Mouse (Mus musculus) testis, postnatal 14 days (tissue): ENCODE data around the gene Vps53.
A peak's percentile ranks its signal among the peaks of the same experiment; 100 is the strongest.
"Not testable (repeated sequence)": the region's sequence is repeated elsewhere in the genome, so short reads cannot be mapped to it uniquely, and the experiment has no call there.

Experiments
- DNase-seq: peaks from one replicate; pipeline ENCODE4 v3.0.0; 2021; ENCODE audit warnings: low spot score

The Vps53 gene

GRCm38 (mm10) chr11:76179495-76180145, at the start of gene Vps53, which contains the start of gene Fam57a:
Gene Vps53, minus strand, starts transcription at chr11:76179647.
Gene Fam57a, plus strand, starts transcription at chr11:76179671.
- peak; percentile 92 for DNase-seq

GRCm38 (mm10) chr11:76225051-76225450, 45.6 kb upstream of the Vps53 start:
- no peak for DNase-seq

GRCm38 (mm10) chr11:76224631-76225030, 45.2 kb upstream of the Vps53 start:
- DNase-seq, result no peak

GRCm38 (mm10) chr11:76217390-76217800, 37.9 kb upstream of the Vps53 start, which contains the start of the genes Dbil5 and Gemin4:
Gene Dbil5, plus strand, starts transcription at chr11:76217608.
Gene Gemin4, minus strand, starts transcription at chr11:76217664.
- DNase-seq, result peak; percentile 95

GRCm38 (mm10) chr11:76216681-76217389, 37.4 kb upstream of the Vps53 start:
- DNase-seq, result peak; percentile 36

- DNase-seq, result no peak
Observed at GRCm38 (mm10) chr11:76216049-76216540, 36.6 kb upstream of the Vps53 start.

GRCm38 (mm10) chr11:76215011-76215410, 35.6 kb upstream of the Vps53 start:
- no peak for DNase-seq

GRCm38 (mm10) chr11:76213841-76214240, 34.4 kb upstream of the Vps53 start:
- no peak for DNase-seq

GRCm38 (mm10) chr11:76211595-76211994, 32.1 kb upstream of the Vps53 start:
- DNase-seq, result not testable (repeated sequence)

GRCm38 (mm10) chr11:76210228-76210985, 31.0 kb upstream of the Vps53 start:
- no peak for DNase-seq

- no peak for DNase-seq
Observed at GRCm38 (mm10) chr11:76206793-76207192, 27.3 kb upstream of the Vps53 start.

- DNase-seq, result peak; percentile 73
Observed at GRCm38 (mm10) chr11:76201761-76202674, 22.6 kb upstream of the Vps53 start.

- DNase-seq, result no peak
Observed at GRCm38 (mm10) chr11:76196977-76197469, 17.6 kb upstream of the Vps53 start.

- DNase-seq, result no peak
Observed at GRCm38 (mm10) chr11:76196275-76196976, 17.0 kb upstream of the Vps53 start.

GRCm38 (mm10) chr11:76186908-76187307, 7.5 kb upstream of the Vps53 start:
- DNase-seq, result no peak

- DNase-seq, result no peak
Observed at GRCm38 (mm10) chr11:76183745-76184144, 4.3 kb upstream of the Vps53 start.

- DNase-seq, result no peak
Observed at GRCm38 (mm10) chr11:76180146-76180540, 696 bp upstream of the Vps53 start.

GRCm38 (mm10) chr11:76178726-76179494, 537 bp downstream of the Vps53 start:
- peak; percentile 20 for DNase-seq

- DNase-seq, result no peak
Observed at GRCm38 (mm10) chr11:76170207-76170606, 9.2 kb downstream of the Vps53 start.

- DNase-seq, result no peak
Observed at GRCm38 (mm10) chr11:76168976-76169375, 10.5 kb downstream of the Vps53 start.
